Mouse (Mus musculus) hindbrain, embryonic 15.5 days (tissue): ENCODE measurements around the gene Olfr733. TPM values are rescaled to one million over a fixed set of nuclear protein-coding genes. Genes with fewer than 3 reads are reported as not detected.

Experiments used
- ATAC-seq: fragments of 200-750 bp; cut with Nextera tagmentation; 2 replicates; pipeline ENCODE4 v1.8.0; 2017; ENCODE audit warnings: low read depth, moderate number of reproducible peaks, moderate TSS enrichment; ENCODE audit not compliant: low FRiP score
- H3K27ac ChIP-seq: fragments of 300-500 bp; sonication (generic); replicated peaks from 2 replicates; pipeline ENCODE4 v1.5.1; 2015; ENCODE audit warnings: mild to moderate bottlenecking, inconsistent platforms
- H3K27me3 ChIP-seq: fragments of 300-500 bp; sonication (generic); 2 replicates; pipeline ENCODE4 v1.6.1; 2015; ENCODE audit warnings: control low read depth, inconsistent platforms
- H3K36me3 ChIP-seq: fragments of 300-500 bp; sonication (generic); 2 replicates; pipeline ENCODE4 v1.6.1; 2015; ENCODE audit warnings: control low read depth, inconsistent platforms
- H3K4me1 ChIP-seq: fragments of 300-500 bp; sonication (generic); replicated peaks from 2 replicates; pipeline ENCODE4 v1.6.1; 2015; ENCODE audit warnings: control low read depth, inconsistent platforms
- H3K4me2 ChIP-seq: fragments of 300-500 bp; sonication (generic); 2 replicates; pipeline ENCODE4 v1.6.1; 2015; ENCODE audit warnings: moderate library complexity, mild to moderate bottlenecking, inconsistent platforms
- H3K4me3 ChIP-seq: fragments of 300-500 bp; sonication (generic); 2 replicates; pipeline ENCODE4 v1.5.1; 2015; ENCODE audit warnings: mild to moderate bottlenecking, inconsistent platforms
- H3K9ac ChIP-seq: fragments of 300-500 bp; sonication (generic); 2 replicates; pipeline ENCODE4 v1.6.1; 2015; ENCODE audit warnings: inconsistent platforms
- H3K9me3 ChIP-seq: fragments of 300-500 bp; sonication (generic); 2 replicates; pipeline ENCODE4 v1.6.1; 2016; ENCODE audit warnings: control low read depth, inconsistent platforms
- WGBS: fragments of 180-500 bp; shearing (Covaris S2); methylation state at CpG from one replicate; pipeline ENCODE4 v1.1.7; 2015; 5-methylcytosine and 5-hydroxymethylcytosine counted together
- polyA plus RNA-seq: library from polyadenylated mRNA; unstranded; fragments of >200 nt; fragmentation: Nextera tagmentation; extraction: Ambion mirVana; gene quantifications from 2 replicates; pipeline ENCODE4 v1.2.1, GENCODE M21; 2015

The Olfr733 gene
- polyA plus RNA-seq, result not detected in 2 replicates

- Histone ChIP-seq H3K4me1 (no peaks in the 10 kb centered on the region), H3K27me3 (no peaks in the 10 kb centered on the region), H3K9ac (no peak within 1 kb of the TSS), H3K9me3 (no peaks in the 10 kb centered on the region), H3K27ac (no peak within 1 kb of the TSS), H3K4me3 (no peak within 1 kb of the TSS), H3K4me2 (no peak within 1 kb of the TSS), H3K36me3 (no peaks in the 10 kb centered on the region)
- no peak for ATAC-seq
These were observed at the start of gene Olfr733 for GRCm38 (mm10) chr14:50301422-50301821. Gene Olfr733 (minus strand): TSS chr14:50301522.

GRCm38 (mm10) chr14:50348796-50349195 lies 47.5 kb upstream of the Olfr733 start, which contains the start of gene Olfr735:
Gene Olfr735 (minus strand): TSS chr14:50348872.
- ATAC-seq, result no peak
- 75% methylated on average over 2 of the region's 2 CpGs for WGBS
- Histone ChIP-seq H3K4me2 (no peak within 1 kb of the TSS), H3K27ac (no peak within 1 kb of the TSS), H3K27me3 (no peaks in the 10 kb centered on the region), H3K4me3 (no peak within 1 kb of the TSS), H3K4me1 (no peaks in the 10 kb centered on the region), H3K36me3 (no peaks in the 10 kb centered on the region), H3K9me3 (no peaks in the 10 kb centered on the region), H3K9ac (no peak within 1 kb of the TSS)

GRCm38 (mm10) chr14:50326661-50327060 lies 25.3 kb upstream of the Olfr733 start, which contains the start of gene Olfr734:
Gene Olfr734 (minus strand): TSS chr14:50326761.
- H3K36me3 ChIP-seq, result no peaks in the 10 kb centered on the region
- H3K27ac ChIP-seq, result no peak within 1 kb of the TSS
- ATAC-seq, result no peak
- no peaks in the 10 kb centered on the region for H3K4me1 ChIP-seq
- no peaks in the 10 kb centered on the region for H3K27me3 ChIP-seq
- 76% methylated on average over 1 of the region's 1 CpGs for WGBS
- H3K4me2 ChIP-seq, result no peak within 1 kb of the TSS
- no peak within 1 kb of the TSS for H3K9ac ChIP-seq
- no peak within 1 kb of the TSS for H3K4me3 ChIP-seq
- H3K9me3 ChIP-seq, result no peaks in the 10 kb centered on the region

GRCm38 (mm10) chr14:50284106-50284505 lies 17.2 kb downstream of the Olfr733 start, which contains the start of gene Olfr732:
Gene Olfr732 (minus strand): TSS chr14:50284206.
- ATAC-seq, result no peak

More at GRCm38 (mm10) chr14:50284106-50284505, 17.2 kb downstream of the Olfr733 start, which contains the start of gene Olfr732:
- Histone ChIP-seq H3K36me3 (no peaks in the 10 kb centered on the region), H3K27ac (no peak within 1 kb of the TSS), H3K27me3 (no peaks in the 10 kb centered on the region), H3K4me3 (no peak within 1 kb of the TSS), H3K9ac (no peak within 1 kb of the TSS), H3K4me2 (no peak within 1 kb of the TSS), H3K4me1 (no peaks in the 10 kb centered on the region), H3K9me3 (no peaks in the 10 kb centered on the region)
- WGBS, result 95% methylated on average over 1 of the region's 1 CpGs

Other genes with a start within 250 kb of the Olfr733 start
- not detected in 2 replicates for gene Olfr726, start 210.6 kb downstream of the Olfr733 start, polyA plus RNA-seq
- gene Olfr727, start 178.3 kb downstream of the Olfr733 start, polyA plus RNA-seq, result not detected in 2 replicates
- 0.03 TPM in 1 of 2 replicates, not detected in the other for gene Olfr728, start 158.8 kb downstream of the Olfr733 start, polyA plus RNA-seq
- not detected in 2 replicates for gene Olfr729, start 148.6 kb downstream of the Olfr733 start, polyA plus RNA-seq
- gene Olfr730, start 113.3 kb downstream of the Olfr733 start, polyA plus RNA-seq, result not detected in 2 replicates
- gene Olfr731, start 59.7 kb downstream of the Olfr733 start, polyA plus RNA-seq, result not detected in 2 replicates
- gene Olfr732, start 17.3 kb downstream of the Olfr733 start, polyA plus RNA-seq, result not detected in 2 replicates
- not detected in 2 replicates for gene Olfr734, start 25.2 kb upstream of the Olfr733 start, polyA plus RNA-seq
- not detected in 2 replicates for gene Olfr735, start 47.4 kb upstream of the Olfr733 start, polyA plus RNA-seq
- gene Tlr11, start 56.4 kb upstream of the Olfr733 start, polyA plus RNA-seq, result not detected in 2 replicates
- not detected in 2 replicates for gene Olfr736, start 79.6 kb upstream of the Olfr733 start, polyA plus RNA-seq
- not detected in 2 replicates for gene Olfr738, start 106.0 kb upstream of the Olfr733 start, polyA plus RNA-seq
- not detected in 2 replicates for gene Olfr739, start 117.1 kb upstream of the Olfr733 start, polyA plus RNA-seq
- gene Olfr740, start 144.0 kb upstream of the Olfr733 start, polyA plus RNA-seq, result not detected in 2 replicates
- not detected in 2 replicates for gene Olfr741, start 171.2 kb upstream of the Olfr733 start, polyA plus RNA-seq
- gene Olfr742, start 202.1 kb upstream of the Olfr733 start, polyA plus RNA-seq, result not detected in 2 replicates
- gene Olfr743, start 220.3 kb upstream of the Olfr733 start, polyA plus RNA-seq, result not detected in 2 replicates